Mouse (Mus musculus): ENCODE results near the gene Zfand5.

Zfand5 gene

DNA sequence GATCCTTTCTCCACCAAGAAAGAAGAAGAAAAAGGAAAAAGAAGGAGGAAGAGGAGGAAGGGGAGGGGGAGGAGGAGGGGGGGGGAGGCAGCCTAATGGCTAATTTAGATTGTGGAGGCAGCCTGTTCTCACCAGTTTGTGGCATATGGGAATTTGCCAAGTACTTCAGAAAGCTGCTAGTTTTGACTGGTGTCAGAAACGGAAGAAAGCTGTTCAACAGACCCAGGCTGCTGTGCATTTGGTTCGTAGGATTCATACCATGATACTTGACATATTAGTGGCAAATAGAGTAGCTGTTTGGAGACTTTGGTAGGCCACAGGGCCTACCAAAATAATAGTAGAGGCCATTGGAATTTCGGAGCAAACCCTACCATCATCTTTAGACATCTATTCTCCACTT is 53.3 kb downstream of the Zfand5 start:
- in situ Hi-C loops (cut with MboI, MseI), result no loop called here

DNA sequence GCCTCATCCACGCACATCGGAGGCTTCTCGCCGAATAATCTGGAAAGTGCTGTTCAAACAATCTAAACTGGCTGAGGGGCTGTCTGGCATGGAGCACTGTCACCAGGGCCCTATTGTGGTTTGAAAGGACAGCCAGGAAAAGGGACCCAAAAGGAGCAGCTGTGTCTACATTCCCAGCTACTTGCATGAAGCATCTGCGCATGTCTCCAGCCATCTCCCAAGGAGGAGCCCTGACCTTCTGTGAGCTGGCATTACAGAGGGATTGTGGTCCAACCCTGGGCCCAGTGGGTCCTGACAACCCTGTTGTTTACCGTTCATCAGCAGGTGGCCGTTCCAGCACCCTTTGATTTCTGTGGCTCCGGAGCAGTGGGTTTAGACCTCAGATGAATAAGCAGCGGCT is 56.9 kb downstream of the Zfand5 start:
- in situ Hi-C loops (cut with MboI, MseI), result no loop called here

DNA sequence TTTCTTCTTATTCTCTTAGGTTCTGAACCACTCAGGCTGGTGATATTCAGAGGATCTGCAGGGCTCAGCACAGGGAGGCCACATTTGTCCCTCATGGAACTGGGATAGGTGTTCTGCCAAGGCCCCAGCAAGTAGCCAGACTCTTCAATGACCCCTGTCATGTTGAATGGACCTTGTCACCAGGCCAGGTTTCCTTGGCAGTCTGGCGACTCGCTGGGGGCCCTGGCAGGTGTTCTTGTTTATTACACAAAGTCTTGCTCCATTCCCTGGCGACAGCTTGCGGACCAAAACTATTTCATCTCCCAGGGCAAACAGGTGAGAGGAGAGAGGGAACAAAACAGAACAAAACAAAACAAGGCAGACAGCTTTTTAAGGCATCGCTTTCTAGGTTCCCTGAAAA is 57.7 kb downstream of the Zfand5 start:
- in situ Hi-C loops (cut with MboI, MseI), result loop anchor here in 1 of 2 experiments (10.0 kb wide), 1 partner anchor 695 kb away; no protein-coding TSS in a partner anchor

DNA sequence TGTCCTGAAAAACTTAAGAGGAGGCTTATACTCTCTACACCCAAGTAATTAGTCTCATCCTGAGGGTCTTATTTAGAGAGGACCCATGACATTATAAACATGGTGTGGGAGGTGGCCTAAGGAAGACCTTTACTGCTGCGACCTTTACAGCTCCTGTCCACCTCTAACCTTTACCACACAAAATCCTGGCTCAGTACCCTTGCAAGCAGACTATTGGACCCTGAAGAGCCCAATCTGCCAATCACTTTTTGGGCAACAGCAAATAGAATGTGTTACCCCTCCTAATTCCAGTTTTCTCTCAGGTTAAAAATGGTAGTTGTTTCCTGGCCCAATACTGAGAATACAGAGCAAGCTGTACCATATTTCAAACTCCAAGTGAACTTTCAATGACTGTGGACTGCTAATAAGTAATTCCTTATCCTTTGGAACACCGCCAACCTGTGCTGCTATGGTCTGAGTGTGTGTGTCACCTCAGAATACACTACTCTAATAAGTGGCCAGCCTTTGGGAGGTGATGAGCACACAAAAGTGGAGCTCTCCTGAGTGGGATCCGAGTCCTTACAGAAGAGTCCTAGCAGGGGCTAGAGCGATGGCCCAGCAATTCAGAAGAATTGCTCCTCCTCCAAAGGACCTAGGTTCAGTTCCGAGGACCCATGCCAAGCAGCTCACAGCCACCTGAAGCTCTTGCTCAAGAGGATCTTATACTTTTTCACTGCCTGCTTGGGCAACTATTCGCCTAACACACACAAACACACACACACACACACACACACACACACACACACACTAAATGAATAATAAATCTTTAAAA is 58.4 kb downstream of the Zfand5 start:
- in situ Hi-C loops (cut with MboI, MseI), result loop anchor here in 1 of 2 experiments (10.0 kb wide), 1 partner anchor 696 kb away; no protein-coding TSS in a partner anchor

DNA sequence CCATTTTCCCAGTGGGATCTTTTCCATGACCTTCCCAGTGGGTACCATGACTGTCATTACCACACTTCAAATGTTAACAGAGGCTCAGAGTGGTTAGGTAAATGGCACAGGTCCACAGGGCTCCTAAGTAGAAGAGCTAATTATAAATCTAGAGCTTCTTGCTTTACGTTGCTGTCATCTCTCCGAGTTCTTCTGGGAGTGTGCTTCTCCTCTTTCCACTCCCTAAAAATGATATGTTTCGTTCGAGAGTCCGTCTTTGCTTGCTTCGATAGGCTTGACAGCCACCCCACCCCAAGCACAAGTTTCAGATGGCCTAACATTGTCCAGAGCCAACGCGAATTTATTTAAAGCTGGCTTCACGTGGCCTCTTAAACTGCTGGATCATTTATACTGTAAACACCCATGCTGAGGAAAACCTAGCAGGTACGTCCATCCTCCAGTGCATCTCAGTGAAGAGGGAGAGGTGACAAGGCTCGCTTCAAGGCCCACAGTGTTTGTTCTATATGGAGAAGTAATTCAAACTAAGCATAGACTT is 59.6 kb downstream of the Zfand5 start:
- in situ Hi-C loops (cut with MboI, MseI), result loop anchor here in 1 of 2 experiments (10.0 kb wide), 1 partner anchor 697 kb away; no protein-coding TSS in a partner anchor

All from T-helper 17 cell (primary cell).